13 mouse cellular contexts compared by ENCODE assay signal in genomic region chr13:45917058-45918005, GRCm38 (mm10). TPM values are rescaled to one million over a fixed set of nuclear protein-coding genes. Genes with fewer than 3 reads are reported as not detected.
DNase-seq lines count a peak whose midpoint lies in the region; ATAC-seq lines count a peak whose summit lies in the region.
"Had no signal": no experiment of that assay in that cellular context is flagged by ENCODE, and none has a peak within 500 bp of the region (broad histone marks: within the 10 kb centered on the region; RNA-seq: fewer than 3 reads in every experiment).

No protein-coding gene starts in this region.

- H3K4me3 ChIP-seq in hindbrain, embryonic 16.5 days (ENCODE audit: low read length), result no peak overlapping the region
- H3K4me3 ChIP-seq in hindbrain, embryonic 11.5 days (ENCODE audit: low read depth, low read length), result no peak overlapping the region
- H3K4me3 ChIP-seq in neural tube, embryonic 15.5 days (replicated peaks), result no peak overlapping the region
- H3K4me3 ChIP-seq: embryonic facial prominence, embryonic 12.5 days; forebrain, embryonic 10.5 days; hindbrain, embryonic 13.5 days; lung, embryonic 15.5 days had no signal

- H3K9me3 ChIP-seq in hindbrain, embryonic 16.5 days (ENCODE audit: control insufficient read depth, low read length), result no peaks in the 10 kb centered on the region
- no peaks in the 10 kb centered on the region for H3K9me3 ChIP-seq in hindbrain, embryonic 11.5 days (ENCODE audit: control insufficient read depth, low read length)
- no peaks in the 10 kb centered on the region for H3K9me3 ChIP-seq in neural tube, embryonic 15.5 days (replicated peaks)
- H3K9me3 ChIP-seq: embryonic facial prominence, embryonic 12.5 days; forebrain, embryonic 10.5 days; hindbrain, embryonic 13.5 days; lung, embryonic 15.5 days had no signal

- DNase-seq in hindbrain, embryonic 11.5 days (ENCODE audit: low spot score), result no peak
- DNase-seq in neural tube, embryonic 10.5 days (ENCODE audit: extremely low spot score, low spot score), result no peak
- no peak for DNase-seq in cerebellum, adult 8-10 months
- DNase-seq in layer of hippocampus, adult 9-10 months (ENCODE audit: low spot score), result no peak
- DNase-seq: adrenal gland, postnatal 25 days had no signal

- no peaks in the 10 kb centered on the region for H3K36me3 ChIP-seq in hindbrain, embryonic 16.5 days (ENCODE audit: control insufficient read depth, insufficient read depth, low read length)
- H3K36me3 ChIP-seq in hindbrain, embryonic 11.5 days (ENCODE audit: control insufficient read depth, insufficient read depth, low read length), result no peaks in the 10 kb centered on the region
- H3K36me3 ChIP-seq in neural tube, embryonic 15.5 days, result no peaks in the 10 kb centered on the region
- H3K36me3 ChIP-seq: embryonic facial prominence, embryonic 12.5 days; forebrain, embryonic 10.5 days; hindbrain, embryonic 13.5 days; lung, embryonic 15.5 days had no signal

- no peaks in the 10 kb centered on the region for H3K4me1 ChIP-seq in hindbrain, embryonic 16.5 days (ENCODE audit: control insufficient read depth, insufficient read depth, low read depth, low read length)
- no peaks in the 10 kb centered on the region for H3K4me1 ChIP-seq in hindbrain, embryonic 11.5 days (replicated peaks; ENCODE audit: control insufficient read depth, insufficient read depth, low read length)
- H3K4me1 ChIP-seq in neural tube, embryonic 15.5 days, result peaks cover 6% of the 10 kb centered on the region; the same call in 1 of the 2 replicates
- H3K4me1 ChIP-seq: embryonic facial prominence, embryonic 12.5 days; forebrain, embryonic 10.5 days had no signal

- H3K9ac ChIP-seq in hindbrain, embryonic 16.5 days (ENCODE audit: low read depth, low read length), result no peak overlapping the region
- H3K9ac ChIP-seq in hindbrain, embryonic 11.5 days (ENCODE audit: low read depth, low read length), result no peak overlapping the region
- no peak overlapping the region for H3K9ac ChIP-seq in neural tube, embryonic 15.5 days (replicated peaks)
- H3K9ac ChIP-seq: embryonic facial prominence, embryonic 12.5 days; hindbrain, embryonic 13.5 days; lung, embryonic 15.5 days had no signal

- no peak overlapping the region for H3K27ac ChIP-seq in hindbrain, embryonic 16.5 days (ENCODE audit: low read depth, low read length)
- H3K27ac ChIP-seq in hindbrain, embryonic 11.5 days (ENCODE audit: low read depth, low read length), result no peak overlapping the region
- H3K27ac ChIP-seq in neural tube, embryonic 15.5 days (replicated peaks), result peak overlapping the region; percentile 9; the same call in 1 of the 2 replicates
- H3K27ac ChIP-seq: embryonic facial prominence, embryonic 12.5 days; forebrain, embryonic 10.5 days; hindbrain, embryonic 13.5 days; lung, embryonic 15.5 days had no signal

- H3K4me2 ChIP-seq in hindbrain, embryonic 16.5 days (ENCODE audit: low read length), result no peak overlapping the region
- no peak overlapping the region for H3K4me2 ChIP-seq in hindbrain, embryonic 11.5 days (replicated peaks; ENCODE audit: low read depth, low read length)
- no peak overlapping the region for H3K4me2 ChIP-seq in neural tube, embryonic 15.5 days
- H3K4me2 ChIP-seq: embryonic facial prominence, embryonic 12.5 days; heart, embryonic 11.5 days; hindbrain, embryonic 13.5 days; lung, embryonic 15.5 days had no signal

- 87% methylated on average over 21 of the region's 21 CpGs for WGBS in hindbrain, embryonic 16.5 days
- WGBS in hindbrain, embryonic 11.5 days, result 91% methylated on average over 21 of the region's 21 CpGs
- 88% methylated on average over 21 of the region's 21 CpGs for WGBS in neural tube, embryonic 15.5 days

- ATAC-seq in hindbrain, embryonic 16.5 days, result peak; percentile 47; the same call in 1 of the 2 replicates
- ATAC-seq in hindbrain, embryonic 11.5 days (ENCODE audit: low FRiP score), result no peak
- ATAC-seq in neural tube, embryonic 15.5 days (ENCODE audit: low FRiP score), result no peak
- peak; percentile 63 for ATAC-seq in activated CD4-positive, CD25-positive, alpha-beta regulatory T cell, adult 4 months

- no peaks in the 10 kb centered on the region for H3K27me3 ChIP-seq in hindbrain, embryonic 16.5 days (replicated peaks; ENCODE audit: control insufficient read depth, insufficient read depth, low read length)
- no peaks in the 10 kb centered on the region for H3K27me3 ChIP-seq in hindbrain, embryonic 11.5 days (ENCODE audit: control insufficient read depth, insufficient read depth, low read length)
- no peaks in the 10 kb centered on the region for H3K27me3 ChIP-seq in neural tube, embryonic 15.5 days (replicated peaks)
- H3K27me3 ChIP-seq: embryonic facial prominence, embryonic 12.5 days; hindbrain, embryonic 13.5 days; lung, embryonic 15.5 days had no signal

RNA-seq across cellular contexts. Expression of gene Atxn1, which starts 47.5 kb away (rescaled TPM):
- 7.5 and 8.3 TPM in 2 replicates for polyA plus RNA-seq in hindbrain, embryonic 16.5 days (2015; fragmentation: Nextera tagmentation; extraction: Ambion mirVana)
- polyA plus RNA-seq in hindbrain, embryonic 11.5 days (2014; fragmentation: Nextera tagmentation; extraction: Ambion mirVana), result 1.5 and 3.2 TPM in 2 replicates
- polyA plus RNA-seq in neural tube, embryonic 15.5 days (2015; fragmentation: Nextera tagmentation; extraction: Ambion mirVana), result 9.4 and 9.5 TPM in 2 replicates
- 10 to 100 TPM; 28.1 to 32.9 TPM for polyA plus RNA-seq in activated CD4-positive, CD25-positive, alpha-beta regulatory T cell, adult 4 months (2017; shearing (Covaris generic))

Comparison
In these comparisons a context has a peak if more than half of its experiments do, and no peak if none do; other contexts are left out.
1. ATAC-seq: peak in hindbrain, embryonic 16.5 days (single experiment) and activated CD4-positive, CD25-positive, alpha-beta regulatory T cell, adult 4 months (single experiment); none in hindbrain, embryonic 11.5 days (single experiment) and neural tube, embryonic 15.5 days (single experiment).